Mouse (Mus musculus) intestine, postnatal 0 days (tissue): ENCODE data around the gene Tor4a. TPM values are rescaled to one million over a fixed set of nuclear protein-coding genes. Genes with fewer than 3 reads are reported as not detected.

Experiments used
- ATAC-seq: fragments of 200-750 bp; cut with Nextera tagmentation; 2 replicates; pipeline ENCODE4 v1.8.0; 2017; ENCODE audit warnings: mild to moderate bottlenecking, moderate TSS enrichment, moderate library complexity
- H3K27ac ChIP-seq: fragments of 300-500 bp; sonication (generic); 2 replicates; pipeline ENCODE4 v1.5.1; 2014; ENCODE audit warnings: mild to moderate bottlenecking, low read depth, low read length, moderate library complexity
- H3K27me3 ChIP-seq: fragments of 300-500 bp; sonication (generic); replicated peaks from 2 replicates; pipeline ENCODE4 v1.6.1; 2014; ENCODE audit warnings: low read length, mixed read lengths; ENCODE audit not compliant: control insufficient read depth, insufficient read depth
- H3K36me3 ChIP-seq: fragments of 300-500 bp; sonication (generic); 2 replicates; pipeline ENCODE4 v1.6.1; 2014; ENCODE audit warnings: mild to moderate bottlenecking, moderate library complexity; ENCODE audit not compliant: control insufficient read depth, insufficient read depth
- H3K4me1 ChIP-seq: fragments of 300-500 bp; sonication (generic); replicated peaks from 2 replicates; pipeline ENCODE4 v1.6.1; 2014; ENCODE audit warnings: antibody characterized with exemption, low read length, mixed read lengths; ENCODE audit not compliant: control insufficient read depth, insufficient read depth
- H3K4me2 ChIP-seq: fragments of 300-500 bp; sonication (generic); replicated peaks from 2 replicates; pipeline ENCODE4 v1.6.1; 2014; ENCODE audit warnings: low read depth, mild to moderate bottlenecking, moderate library complexity
- H3K4me3 ChIP-seq: fragments of 300-500 bp; sonication (generic); 2 replicates; pipeline ENCODE4 v1.5.1; 2014; ENCODE audit warnings: low read depth, low read length
- H3K9ac ChIP-seq: fragments of 300-500 bp; sonication (generic); 2 replicates; pipeline ENCODE4 v1.6.1; 2014; ENCODE audit warnings: mild to moderate bottlenecking, low read depth, low read length
- H3K9me3 ChIP-seq: fragments of 300-500 bp; sonication (generic); 2 replicates; pipeline ENCODE4 v1.6.1; 2016; ENCODE audit warnings: mixed run types; ENCODE audit not compliant: control insufficient read depth
- CTCF ChIP-seq: sonication (generic); IDR thresholded peaks from 2 replicates; pipeline ENCODE4 v1.5.1; 2016; ENCODE audit warnings: low read depth, mild to moderate bottlenecking, control low read depth, antibody characterized with exemption, moderate library complexity
- WGBS: fragments of 180-500 bp; shearing (Covaris S2); extraction: QIAGEN DNeasy Blood & Tissue Kit; methylation state at CpG from one replicate; pipeline ENCODE4 v1.1.7; 2014; 5-methylcytosine and 5-hydroxymethylcytosine counted together
- polyA plus RNA-seq: library from polyadenylated mRNA; unstranded; fragments of >200 nt; fragmentation: Nextera tagmentation; extraction: Ambion mirVana; gene quantifications from 2 replicates; pipeline ENCODE4 v1.2.1, GENCODE M21; 2015

The Tor4a gene
- polyA plus RNA-seq, 1 experiment from 2014 or later = 12.6 TPM

- H3K9ac ChIP-seq = no peak overlapping the region
- 69% methylated on average over 23 of the region's 23 CpGs for WGBS
These were observed 16.7 kb upstream of the Tor4a start for GRCm38 (mm10) chr2:25213266-25213865.

GRCm38 (mm10) chr2:25211121-25211670, 14.5 kb upstream of the Tor4a start, which contains the start of gene Nelfb:
Nelfb (minus strand) TSS chr2:25211489.
- no peak for TF ChIP-seq CTCF
- Histone ChIP-seq H3K9ac (peak within 1 kb of the TSS; percentile 85), H3K27me3 (no peaks in the 10 kb centered on the region), H3K4me2 (peak within 1 kb of the TSS; percentile 87), H3K36me3 (peaks cover 25% of the 10 kb centered on the region), H3K4me1 (0 out of 2 replicates have a peak, but pooled peaks cover 8% of the 10 kb centered on the region), H3K4me3 (peak within 1 kb of the TSS; percentile 95), H3K9me3 (no peaks in the 10 kb centered on the region), H3K27ac (peak within 1 kb of the TSS; percentile 87)
- ATAC-seq = peak; percentile 81
- under 1% methylated on average over 44 of the region's 44 CpGs for WGBS

More at GRCm38 (mm10) chr2:25213266-25213865, 16.7 kb upstream of the Tor4a start:
- no peaks in the 10 kb centered on the region for H3K9me3 ChIP-seq
- H3K27ac ChIP-seq = no peak overlapping the region
- no peaks in the 10 kb centered on the region for H3K27me3 ChIP-seq
- H3K36me3 ChIP-seq = peaks cover 6% of the 10 kb centered on the region; the same call in 1 of the 2 replicates
- H3K4me2 ChIP-seq = no peak overlapping the region
- H3K4me1 ChIP-seq = 0 out of 2 replicates have a peak, but pooled peaks cover 7% of the 10 kb centered on the region
- TF ChIP-seq CTCF = no peak
- no peak for ATAC-seq
- H3K4me3 ChIP-seq = no peak overlapping the region

- H3K36me3 ChIP-seq = peaks cover 30% of the 10 kb centered on the region
- no peak for TF ChIP-seq CTCF
- peak overlapping the region; percentile 87 for H3K27ac ChIP-seq
- peak overlapping the region; percentile 85 for H3K9ac ChIP-seq
- H3K9me3 ChIP-seq = no peaks in the 10 kb centered on the region
- H3K4me1 ChIP-seq = 0 out of 2 replicates have a peak, but pooled peaks cover 8% of the 10 kb centered on the region
- peak overlapping the region; percentile 95 for H3K4me3 ChIP-seq
- peak; percentile 14; the same call in 1 of the 2 replicates for ATAC-seq
- WGBS = under 1% methylated on average over 24 of the region's 24 CpGs
- H3K27me3 ChIP-seq = no peaks in the 10 kb centered on the region
- H3K4me2 ChIP-seq = peak overlapping the region; percentile 87
These were observed 14.0 kb upstream of the Tor4a start for GRCm38 (mm10) chr2:25210686-25211085.

DNA sequence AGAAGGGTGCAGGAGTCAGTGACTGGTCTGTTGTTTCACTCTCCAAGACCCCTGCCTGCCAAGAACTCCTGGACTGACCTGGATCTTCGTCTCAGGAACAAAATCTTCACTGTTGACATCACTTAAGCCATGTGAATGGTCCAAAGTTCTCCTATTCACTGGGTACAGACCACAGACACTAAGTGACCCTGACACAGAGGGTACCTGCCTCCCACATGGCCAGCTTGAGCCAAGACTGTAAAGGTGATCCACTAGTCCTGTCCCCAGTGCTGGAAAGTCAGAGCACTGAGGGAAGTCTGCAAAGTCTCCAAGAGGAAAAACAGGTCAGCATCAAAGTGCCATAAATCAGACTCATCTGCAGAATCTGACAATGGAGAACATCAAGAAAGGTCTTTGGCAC, 10.9 kb upstream of the Tor4a start:
- Histone ChIP-seq H3K27ac (peak overlapping the region; percentile 35; the same call in 1 of the 2 replicates), H3K4me2 (no peak overlapping the region), H3K4me1 (0 out of 2 replicates have a peak, but pooled peaks cover 8% of the 10 kb centered on the region), H3K4me3 (no peak overlapping the region), H3K27me3 (no peaks in the 10 kb centered on the region), H3K9me3 (no peaks in the 10 kb centered on the region), H3K9ac (no peak overlapping the region), H3K36me3 (peaks cover 60% of the 10 kb centered on the region)
- no peak for ATAC-seq
- no peak for TF ChIP-seq CTCF
- 83% methylated on average over 1 of the region's 1 CpGs for WGBS

DNA sequence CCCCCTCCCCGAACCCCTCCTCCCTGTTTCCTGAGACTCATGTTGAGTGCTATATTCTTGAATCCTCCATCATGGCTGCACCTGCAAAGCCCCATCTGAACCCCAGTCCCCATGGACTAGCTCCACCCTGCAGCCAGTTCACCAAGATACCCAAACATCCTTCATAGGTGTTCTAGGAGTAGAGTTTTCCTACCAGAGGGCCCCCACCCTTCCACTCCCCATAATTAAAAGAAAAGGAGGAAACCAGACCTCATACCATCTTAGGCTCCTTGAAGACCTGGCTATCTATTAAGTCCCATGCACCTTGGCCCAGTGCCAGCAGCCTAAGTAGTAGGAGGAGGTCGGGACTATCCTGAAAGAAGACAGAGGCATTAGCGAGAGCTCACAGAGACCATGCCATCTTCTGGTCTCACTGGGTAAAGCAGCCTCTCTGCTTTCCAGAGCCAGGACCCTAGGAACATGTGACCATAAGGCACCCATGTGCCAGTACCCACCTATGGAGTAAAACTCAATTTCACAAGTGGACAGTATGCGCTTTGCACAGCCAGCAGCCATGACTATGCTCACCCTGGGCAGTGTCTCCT, 7.0 kb upstream of the Tor4a start:
- no peaks in the 10 kb centered on the region for H3K9me3 ChIP-seq
- H3K27ac ChIP-seq = no peak overlapping the region
- H3K27me3 ChIP-seq = no peaks in the 10 kb centered on the region
- no peak overlapping the region for H3K4me3 ChIP-seq
- WGBS = 52% methylated on average over 4 of the region's 4 CpGs
- H3K9ac ChIP-seq = no peak overlapping the region
- TF ChIP-seq CTCF = peak; percentile 62
- no peak for ATAC-seq
- peaks cover 95% of the 10 kb centered on the region for H3K36me3 ChIP-seq
- no peak overlapping the region for H3K4me2 ChIP-seq
- H3K4me1 ChIP-seq = 0 out of 2 replicates have a peak, but pooled peaks cover 2% of the 10 kb centered on the region

- no peaks in the 10 kb centered on the region for H3K9me3 ChIP-seq
- peaks cover 76% of the 10 kb centered on the region for H3K36me3 ChIP-seq
These were observed 3.9 kb upstream of the Tor4a start for GRCm38 (mm10) chr2:25200631-25201030.

More at GRCm38 (mm10) chr2:25200631-25201030, 3.9 kb upstream of the Tor4a start:
- no peak overlapping the region for H3K4me3 ChIP-seq
- WGBS = 95% methylated on average over 2 of the region's 2 CpGs
- no peak for ATAC-seq
- H3K4me2 ChIP-seq = no peak overlapping the region
- no peak for TF ChIP-seq CTCF
- no peak overlapping the region for H3K27ac ChIP-seq
- no peak overlapping the region for H3K9ac ChIP-seq
- H3K4me1 ChIP-seq = 0 out of 2 replicates have a peak, but pooled peaks cover 8% of the 10 kb centered on the region
- no peaks in the 10 kb centered on the region for H3K27me3 ChIP-seq
